Comparison of ENCODE assay signal across 18 mouse cellular contexts in the genomic region with DNA sequence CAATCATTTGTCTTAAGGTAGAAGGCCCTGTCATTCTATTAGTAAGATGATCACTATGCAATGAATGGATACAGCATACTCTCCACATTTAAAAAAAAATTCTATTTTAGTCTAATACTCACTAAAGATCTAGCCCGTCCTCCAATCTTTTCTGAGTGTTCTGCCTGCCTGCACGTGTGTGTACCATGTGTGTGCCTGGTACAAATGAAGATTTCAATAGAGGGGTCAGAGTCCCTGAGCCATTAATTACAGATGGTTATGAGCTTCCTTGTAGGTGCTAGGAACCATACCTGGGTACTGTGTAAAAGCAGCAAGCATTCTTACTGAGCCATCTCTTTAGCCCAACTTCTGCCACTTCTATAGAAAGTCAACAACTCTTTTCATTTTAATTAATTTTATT.
"Had no signal": no experiment of that assay in that cellular context is flagged by ENCODE, and none has a peak within 500 bp of the region (broad histone marks: within the 10 kb centered on the region; RNA-seq: fewer than 3 reads in every experiment).

No protein-coding gene starts in this region.

- H3K27ac ChIP-seq: midbrain, embryonic 15.5 days; neural tube, embryonic 13.5 days; neural tube, embryonic 15.5 days had no signal

- H3K4me3 ChIP-seq: midbrain, embryonic 10.5 days; midbrain, embryonic 13.5 days; midbrain, embryonic 15.5 days; myocyte; neural tube, embryonic 13.5 days; neural tube, embryonic 15.5 days had no signal

- H3K9ac ChIP-seq: lung, embryonic 14.5 days; midbrain, embryonic 13.5 days; midbrain, embryonic 15.5 days; neural tube, embryonic 13.5 days; neural tube, embryonic 15.5 days had no signal

- DNase-seq: lung, adult 18-20 months; lung, embryonic 14.5 days; lung, postnatal 10 days; lung, postnatal 4 days; retina, postnatal 1 day; right cerebral cortex, adult 18-20 months; right cerebral cortex, postnatal 25 days; right cerebral cortex, postnatal 4 days; spleen, adult 18-20 months; thymus, adult 18-20 months; thymus, postnatal 14 days; thymus, postnatal 36 days had no signal

- H3K4me1 ChIP-seq: midbrain, embryonic 15.5 days had no signal

- H3K36me3 ChIP-seq: midbrain, embryonic 15.5 days; neural tube, embryonic 15.5 days had no signal

- H3K4me2 ChIP-seq: lung, embryonic 14.5 days; midbrain, embryonic 13.5 days; midbrain, embryonic 15.5 days; neural tube, embryonic 13.5 days; neural tube, embryonic 15.5 days had no signal

- H3K9me3 ChIP-seq: midbrain, embryonic 10.5 days; midbrain, embryonic 13.5 days; midbrain, embryonic 15.5 days; neural tube, embryonic 13.5 days; neural tube, embryonic 15.5 days had no signal

- ATAC-seq: midbrain, embryonic 13.5 days; midbrain, embryonic 15.5 days had no signal

- H3K27me3 ChIP-seq: midbrain, embryonic 13.5 days; midbrain, embryonic 15.5 days; neural tube, embryonic 13.5 days; neural tube, embryonic 15.5 days had no signal
